Mouse (Mus musculus): ENCODE data around the gene Fkbp9. TPM values are rescaled to one million over a fixed set of nuclear protein-coding genes. Genes with fewer than 3 reads are reported as not detected.
"Not testable (repeated sequence)": the region's sequence is repeated elsewhere in the genome, so short reads cannot be mapped to it uniquely, and the experiment has no call there.

Gene Fkbp9
- total RNA-seq, 4 experiments from 2014 or later: 86.6 to 95.2 (median 88.9) TPM

GRCm38 (mm10) chr6:56837621-56838020, 5.8 kb downstream of the Fkbp9 start:
- no peak for DNase-seq (ENCODE audit: low spot score)

GRCm38 (mm10) chr6:56843229-56843628, 11.4 kb downstream of the Fkbp9 start:
- no peak for DNase-seq (ENCODE audit: low spot score)

GRCm38 (mm10) chr6:56844365-56844764, 12.5 kb downstream of the Fkbp9 start:
- no peak for DNase-seq (ENCODE audit: low spot score)

GRCm38 (mm10) chr6:56848974-56849373, 17.1 kb downstream of the Fkbp9 start:
- no peak for DNase-seq (ENCODE audit: low spot score)

GRCm38 (mm10) chr6:56850315-56850714, 18.5 kb downstream of the Fkbp9 start:
- DNase-seq (ENCODE audit: low spot score): no peak

GRCm38 (mm10) chr6:56854803-56855202, 22.9 kb downstream of the Fkbp9 start:
- no peak for DNase-seq (ENCODE audit: low spot score)

- no peak for DNase-seq (ENCODE audit: low spot score)
Observed at GRCm38 (mm10) chr6:56856748-56857147, 24.9 kb downstream of the Fkbp9 start.

- DNase-seq (ENCODE audit: low spot score): no peak
Observed at GRCm38 (mm10) chr6:56860205-56860848, 28.5 kb downstream of the Fkbp9 start.

- not testable (repeated sequence) for DNase-seq (ENCODE audit: low spot score)
Observed at GRCm38 (mm10) chr6:56866899-56867298, 35.0 kb downstream of the Fkbp9 start.

- no peak for DNase-seq (ENCODE audit: low spot score)
Observed at GRCm38 (mm10) chr6:56868565-56868964, 36.7 kb downstream of the Fkbp9 start.

GRCm38 (mm10) chr6:56870027-56870426, 38.2 kb downstream of the Fkbp9 start:
- no peak for DNase-seq (ENCODE audit: low spot score)

- DNase-seq (ENCODE audit: low spot score): no peak
Observed at GRCm38 (mm10) chr6:56876870-56877269, 45.0 kb downstream of the Fkbp9 start.

GRCm38 (mm10) chr6:56877985-56878384, 46.1 kb downstream of the Fkbp9 start:
- no peak for DNase-seq (ENCODE audit: low spot score)

- DNase-seq (ENCODE audit: low spot score): no peak
Observed at GRCm38 (mm10) chr6:56879352-56879955, 47.6 kb downstream of the Fkbp9 start.

GRCm38 (mm10) chr6:56888561-56888960, 56.7 kb downstream of the Fkbp9 start:
- DNase-seq (ENCODE audit: low spot score): peak; percentile 40

- no peak for DNase-seq (ENCODE audit: low spot score)
Observed at GRCm38 (mm10) chr6:56890762-56891161, 58.9 kb downstream of the Fkbp9 start.

GRCm38 (mm10) chr6:56899601-56900000, 67.7 kb downstream of the Fkbp9 start:
- DNase-seq (ENCODE audit: low spot score): peak; percentile 46

- no peak for DNase-seq (ENCODE audit: low spot score)
Observed at GRCm38 (mm10) chr6:56901336-56901735, 69.5 kb downstream of the Fkbp9 start.

- peak; percentile 75 for DNase-seq (ENCODE audit: low spot score)
Observed at GRCm38 (mm10) chr6:56901824-56902386, 70.0 kb downstream of the Fkbp9 start.

GRCm38 (mm10) chr6:56902606-56903520, 71.0 kb downstream of the Fkbp9 start:
- no peak for DNase-seq (ENCODE audit: low spot score)

- DNase-seq (ENCODE audit: low spot score): no peak
Observed at GRCm38 (mm10) chr6:56903831-56904230, 72.0 kb downstream of the Fkbp9 start.

GRCm38 (mm10) chr6:56904330-56904729, 72.5 kb downstream of the Fkbp9 start:
- no peak for DNase-seq (ENCODE audit: low spot score)

Data from heart, adult 8-10 months (tissue).